Mouse (Mus musculus): ENCODE measurements at regions not wholly inside any gene's neighbourhood (a gene's known extent, or its start where the extent isn't known, plus 50 kb on each side); places are given as distances from the start of the nearest gene placed in this dataset.
"Not testable (repeated sequence)": the region's sequence is repeated elsewhere in the genome, so short reads cannot be mapped to it uniquely, and the experiment has no call there.

GRCm38 (mm10) chr19:3083438-3083837 lies 199.3 kb upstream of the Mrpl21 start:
- in situ Hi-C loops (cut with MboI, MseI), result not testable (repeated sequence)

GRCm38 (mm10) chr19:3091771-3092170 lies 190.9 kb upstream of the Mrpl21 start:
- in situ Hi-C loops (cut with MboI, MseI), result loop anchor here (5.0 kb wide), 1 partner anchor 371 kb away; no protein-coding TSS in a partner anchor

Measured in T-helper 2 cell (primary cell).